Mouse (Mus musculus) megakaryocyte, embryonic 14.5 days (primary cell): ENCODE results near the gene Myo1e.

Experiments used
- FLI1 ChIP-seq: IDR thresholded peaks from 2 replicates; pipeline ENCODE4 v1.6.1; 2012; ENCODE audit warnings: low read length, inconsistent platforms, mixed read lengths
- GATA1 ChIP-seq: IDR thresholded peaks from 3 replicates; pipeline ENCODE4 v1.6.1; 2012; ENCODE audit warnings: mixed read lengths, low read length, inconsistent platforms, borderline replicate concordance

- TF ChIP-seq GATA1 (no peak), FLI1 (no peak)
Measured at GRCm38 (mm10) chr9:70421257-70422056, 214.3 kb downstream of the Myo1e start, which contains the start of gene Ccnb2.
